Mouse (Mus musculus) adrenal gland, postnatal 4 days (tissue): ENCODE measurements around the gene Kcnj11. TPM values are rescaled to one million over a fixed set of nuclear protein-coding genes. Genes with fewer than 3 reads are reported as not detected.

Source experiments
- DNase-seq, 2 experiments: peaks; one replicate each; pipeline ENCODE4 v3.0.0; 2021 to 2022; ENCODE audit warnings: low spot score in 2 of 2, mixed read lengths in 2 of 2
- total RNA-seq, 2 experiments: library from RNA; stranded (reverse); gene quantifications; 2 replicates each; pipeline ENCODE4 v1.2.3; 2021

The Kcnj11 gene
- total RNA-seq, 2 experiments from 2014 or later, result 2.3 to 2.8 TPM

DNA sequence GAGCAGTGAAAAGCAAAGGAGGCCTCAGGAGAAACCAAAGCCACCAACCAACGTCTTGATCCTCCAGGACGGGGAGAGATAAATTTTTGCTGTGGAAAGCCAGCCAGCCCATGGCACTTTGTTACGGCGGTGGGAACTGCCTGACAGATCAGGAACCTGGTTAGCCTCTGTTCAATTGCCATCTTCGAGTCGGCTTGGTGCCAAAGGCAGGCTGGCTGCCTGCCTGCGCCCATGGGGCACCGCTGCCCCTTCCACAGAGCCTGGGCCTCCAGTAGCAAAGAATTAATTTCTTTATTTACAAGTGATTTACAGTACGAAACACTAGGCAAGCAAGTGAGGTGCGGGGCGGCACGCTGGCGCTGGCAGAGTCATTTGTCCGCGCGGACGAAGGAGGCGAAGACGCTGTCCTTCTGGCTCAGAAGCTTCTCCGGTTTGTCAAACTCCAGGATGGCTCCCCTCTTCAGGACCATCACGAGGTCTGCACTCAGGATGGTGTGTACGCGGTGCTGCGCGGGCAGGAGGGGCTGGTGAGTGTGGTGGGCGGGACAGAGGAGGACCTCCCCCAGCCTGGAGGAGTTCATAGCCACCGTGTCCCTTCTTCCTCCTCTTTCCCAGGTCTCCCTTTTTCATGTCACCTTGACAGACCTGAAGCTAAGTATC lies 3.8 kb upstream of the Kcnj11 start:
- no peak for DNase-seq

DNA sequence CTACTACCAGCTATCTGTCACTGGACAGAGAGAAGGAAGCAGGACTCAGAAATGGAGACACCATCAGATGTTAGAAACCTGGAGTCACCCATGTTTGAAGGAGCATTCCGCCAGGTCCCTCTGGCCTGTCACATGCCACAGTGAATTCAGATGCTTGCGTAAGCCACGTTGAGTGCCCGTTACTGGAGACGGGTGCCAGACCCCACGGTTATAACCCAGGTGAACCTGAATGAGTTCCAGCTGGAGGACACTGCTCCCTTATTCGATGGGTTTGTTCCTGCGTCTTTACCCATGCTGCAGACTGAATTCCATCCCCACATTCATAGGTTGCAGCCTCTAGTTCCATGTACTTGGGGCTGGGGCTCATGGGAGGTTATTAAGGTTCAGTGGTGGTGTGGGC lies 3.2 kb upstream of the Kcnj11 start:
- DNase-seq, result no peak

DNA sequence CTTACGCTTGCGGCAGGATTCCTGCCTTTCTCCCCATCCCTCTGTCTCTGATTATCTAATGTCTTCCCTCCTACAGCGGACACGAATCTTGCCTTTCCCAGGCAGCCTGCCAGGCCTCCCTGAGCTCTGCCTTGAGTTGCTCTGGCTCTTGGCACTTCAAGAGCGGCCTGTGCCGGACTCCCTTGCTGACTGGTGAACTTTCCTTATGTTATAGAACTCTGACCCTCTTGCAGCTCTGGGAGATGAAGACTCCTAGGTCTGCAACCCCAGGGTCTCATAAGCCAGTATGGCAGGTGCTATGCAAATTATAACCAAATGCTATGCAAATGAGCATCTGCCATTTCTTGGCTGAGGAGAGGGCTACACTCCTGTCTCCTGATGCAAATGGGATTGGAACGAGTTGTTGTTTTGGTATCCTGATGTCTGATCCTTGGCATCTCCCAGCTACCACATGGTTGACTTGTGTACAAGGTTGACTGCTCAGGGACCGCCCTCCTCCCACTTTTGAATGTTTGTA lies 2.6 kb upstream of the Kcnj11 start:
- no peak for DNase-seq

DNA sequence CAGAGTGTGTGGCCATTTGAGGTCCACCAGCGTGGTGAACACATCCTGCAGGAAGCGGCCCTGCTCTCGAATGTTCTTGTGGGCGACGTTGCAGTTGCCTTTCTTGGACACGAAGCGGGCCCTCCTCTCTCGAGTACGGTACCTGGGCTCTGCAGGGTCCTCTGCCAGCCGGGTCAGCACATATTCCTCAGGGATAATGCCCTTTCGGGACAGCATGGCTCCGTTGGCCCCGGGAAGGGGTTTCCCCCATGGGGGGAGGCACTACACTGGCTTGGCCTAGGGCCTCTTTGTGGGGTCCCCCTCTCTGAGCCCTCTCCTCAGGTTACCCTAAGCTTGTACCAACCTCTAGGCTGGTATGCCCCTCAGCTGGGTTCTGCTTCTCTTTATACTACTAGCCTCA lies 882 bp downstream of the Kcnj11 start:
- DNase-seq, result no peak

DNA sequence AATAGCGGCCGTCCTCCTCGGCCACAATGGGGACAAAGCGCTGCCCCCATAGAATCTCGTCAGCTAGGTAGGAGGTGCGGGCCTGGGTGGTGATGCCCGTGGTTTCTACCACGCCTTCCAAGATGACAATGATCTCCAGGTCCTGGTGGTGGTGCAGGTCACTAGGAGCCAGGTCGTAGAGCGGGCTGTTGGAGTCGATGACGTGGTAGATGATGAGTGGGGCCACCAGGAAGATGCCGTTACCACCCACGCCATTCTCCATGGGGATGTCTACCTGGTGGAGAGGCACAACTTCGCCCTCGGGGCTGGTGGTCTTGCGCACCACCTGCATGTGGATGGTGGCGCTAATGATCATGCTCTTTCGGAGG lies 1.7 kb downstream of the Kcnj11 start:
- DNase-seq, result no peak

DNA sequence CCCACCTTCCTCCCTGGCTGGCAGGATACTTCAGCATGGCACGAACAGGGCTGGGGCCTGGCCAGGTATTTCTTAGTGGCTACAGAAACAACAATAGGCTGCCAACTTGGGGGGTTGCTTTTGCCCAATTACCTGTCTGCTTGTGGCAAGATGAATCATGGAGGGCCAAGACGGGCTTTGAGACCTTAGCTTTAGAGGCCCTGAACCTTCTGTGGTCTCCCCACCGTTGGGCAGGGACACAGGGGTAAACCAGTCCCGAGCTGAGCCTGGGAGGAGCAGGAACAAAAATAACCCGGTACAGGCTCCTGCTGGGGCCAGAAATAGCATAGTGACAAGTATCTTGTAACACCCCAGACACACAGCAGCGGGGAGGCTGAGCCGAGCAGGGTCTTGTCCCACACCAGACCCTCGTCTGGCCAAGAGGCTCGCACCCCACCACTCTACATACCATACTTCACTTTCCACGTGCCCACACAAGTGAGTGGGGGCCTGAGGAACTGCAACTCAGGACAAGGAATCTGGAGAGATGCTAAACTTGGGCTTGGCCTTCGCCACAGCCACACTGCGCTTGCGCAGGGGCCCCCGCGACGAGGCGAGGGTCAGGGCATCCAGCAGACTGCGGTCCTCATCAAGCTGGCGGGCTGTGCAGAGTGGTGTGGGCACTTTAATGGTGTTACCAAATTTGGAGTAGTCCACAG lies 2.2 kb downstream of the Kcnj11 start:
- no peak for DNase-seq

DNA sequence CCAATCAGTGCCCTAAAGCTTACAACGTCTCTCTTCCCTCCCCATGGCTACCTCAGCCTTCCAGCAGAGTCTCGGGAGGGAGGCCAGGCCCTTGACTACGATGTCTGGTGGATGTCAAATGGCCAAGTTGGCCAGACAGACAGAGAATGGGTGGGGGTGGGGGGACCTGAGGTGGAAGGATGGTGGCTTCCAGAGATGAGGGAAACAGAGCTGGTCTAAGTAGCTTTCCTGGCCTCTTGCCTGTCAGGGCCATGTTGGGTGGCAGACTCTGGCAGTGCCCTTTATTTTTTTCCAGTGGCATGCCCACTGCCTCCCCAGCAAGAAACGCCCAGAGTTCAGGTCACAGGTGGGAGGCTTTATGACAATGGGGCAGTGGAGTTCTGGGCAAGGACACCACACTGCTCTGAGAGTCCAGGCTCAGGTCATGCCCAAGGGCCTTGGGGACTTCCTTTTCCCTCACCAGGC lies 3.2 kb downstream of the Kcnj11 start:
- no peak for DNase-seq

DNA sequence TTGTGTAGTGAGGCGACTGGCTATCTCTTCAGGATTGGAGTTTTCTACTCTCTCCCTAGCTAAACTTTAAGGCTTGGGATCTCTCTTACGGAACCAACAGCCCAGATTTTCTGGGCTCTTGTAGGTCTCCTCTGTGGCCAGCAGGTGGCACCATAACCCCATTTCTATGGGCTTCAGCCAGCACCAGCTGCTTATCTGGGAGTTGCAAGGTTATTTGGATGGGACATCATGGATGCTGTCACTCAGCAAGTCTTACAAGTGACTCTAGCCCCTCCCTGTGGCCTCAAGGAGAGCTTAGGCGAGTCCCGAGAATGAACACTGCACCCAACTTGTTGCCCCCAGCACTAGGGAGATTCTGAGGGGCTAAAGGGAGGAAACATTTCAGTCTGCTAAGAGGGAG lies 4.4 kb downstream of the Kcnj11 start:
- peak; percentile 21 to 39 for DNase-seq

DNA sequence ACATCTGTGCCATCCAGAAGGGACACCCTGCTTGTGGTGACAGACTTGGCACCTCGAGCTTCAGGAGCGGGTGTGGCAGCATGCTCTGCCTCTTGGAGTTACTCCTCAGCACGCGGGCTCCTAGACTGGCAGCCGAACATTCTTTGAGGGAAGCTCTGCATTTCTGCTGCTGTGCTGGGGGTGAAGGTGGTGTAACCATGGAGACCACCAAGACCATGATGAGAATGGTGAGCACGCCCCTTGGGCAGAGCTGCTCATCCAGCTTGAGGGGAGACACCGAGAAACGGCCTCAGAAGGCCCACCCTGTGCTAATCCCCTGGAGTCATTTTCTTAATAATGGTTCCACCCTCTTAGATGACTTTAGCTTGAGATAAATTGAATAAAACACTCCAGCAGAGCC lies 7.8 kb downstream of the Kcnj11 start:
- no peak for DNase-seq

DNA sequence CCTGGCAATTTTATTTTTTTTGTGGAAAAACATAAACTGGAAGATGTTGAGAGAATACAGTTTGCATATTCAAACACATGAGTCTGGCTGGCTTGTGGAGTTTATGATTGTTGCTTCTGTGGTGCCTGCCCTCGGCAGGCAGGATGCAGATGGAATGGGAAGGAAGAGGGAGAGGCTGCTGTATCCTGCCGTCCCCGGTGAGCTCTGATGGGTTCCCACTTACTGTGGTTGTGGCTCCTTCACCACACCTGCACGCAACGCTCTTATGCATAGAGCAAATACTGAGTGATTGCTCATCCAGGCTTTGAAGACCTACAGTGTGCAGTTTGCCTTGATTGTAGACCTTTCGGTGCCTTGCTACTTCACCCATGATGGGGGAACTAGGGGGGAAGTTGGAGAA lies 12.3 kb downstream of the Kcnj11 start:
- DNase-seq, result no peak

DNA sequence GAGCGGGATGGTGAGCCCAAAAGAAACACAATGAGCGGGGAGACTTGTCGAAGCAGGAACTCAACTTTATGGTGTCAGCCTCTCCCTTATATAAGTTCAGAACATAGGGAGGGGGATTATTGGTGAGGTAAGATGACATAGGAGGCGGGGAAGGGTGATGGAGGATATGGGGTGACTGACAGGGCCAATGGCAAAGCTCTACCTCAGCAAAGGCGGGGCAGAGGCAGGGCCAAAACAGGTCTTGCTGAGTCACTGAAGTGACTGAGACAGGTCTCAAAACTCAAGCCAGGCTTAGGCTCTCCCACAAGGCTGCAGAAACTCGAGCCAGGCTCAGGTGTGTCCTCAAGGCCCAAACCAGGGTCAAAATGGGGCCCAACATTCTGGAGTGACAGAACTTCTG lies 14.2 kb downstream of the Kcnj11 start:
- no peak for DNase-seq

DNA sequence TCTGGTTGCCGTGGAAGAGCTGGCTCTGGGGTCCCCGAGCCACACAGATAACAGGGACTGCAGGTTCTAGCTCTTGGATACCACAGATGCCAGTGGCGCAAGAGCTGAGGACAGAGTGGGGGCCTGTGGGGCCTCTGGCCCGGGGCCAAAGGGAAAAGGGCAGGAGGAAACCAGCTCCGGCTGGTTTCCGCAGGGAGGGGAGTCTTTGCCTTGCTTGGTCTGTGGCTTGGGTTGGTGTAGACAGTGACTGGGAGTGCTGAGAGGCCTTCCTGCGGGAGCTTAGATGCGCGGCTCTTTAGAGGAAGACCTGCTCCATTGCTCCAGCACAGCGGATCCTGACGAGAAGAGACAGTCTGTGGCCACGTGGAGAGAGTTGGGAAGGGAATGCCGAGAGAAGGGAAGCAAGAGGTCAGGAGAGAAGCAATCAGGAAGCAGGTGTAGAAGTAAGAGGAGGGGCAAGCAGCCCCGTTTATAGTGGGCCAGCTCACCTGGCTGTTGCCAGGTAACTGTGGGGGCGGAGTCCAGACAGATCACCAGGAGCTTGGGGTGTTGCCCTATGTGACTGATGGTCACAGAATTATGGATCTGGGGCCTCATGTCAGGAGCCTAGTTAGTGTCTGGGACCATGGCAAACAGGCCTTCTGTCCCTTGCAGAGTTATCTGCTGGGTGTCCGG lies 15.6 kb downstream of the Kcnj11 start:
- DNase-seq, result no peak

DNA sequence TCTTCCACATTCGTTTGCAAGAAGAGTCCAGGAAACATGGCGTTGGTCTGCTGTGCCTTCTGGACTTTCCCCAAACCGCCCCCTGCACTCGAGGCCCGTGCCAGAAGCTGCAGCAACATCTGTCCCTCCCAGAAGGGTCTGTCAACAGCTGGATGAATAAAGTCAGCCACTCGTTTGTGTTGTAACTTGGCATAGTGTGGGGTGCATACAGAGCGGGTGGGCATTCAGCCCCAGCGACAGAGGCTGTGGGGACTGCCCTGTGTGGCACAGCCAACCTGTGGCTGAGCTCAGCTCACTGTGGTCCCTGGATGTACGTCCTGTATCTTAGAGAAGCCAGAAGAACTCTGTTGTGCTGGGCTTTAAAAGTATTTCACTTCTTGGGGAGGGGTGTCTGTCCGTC lies 16.5 kb downstream of the Kcnj11 start:
- no peak for DNase-seq

DNA sequence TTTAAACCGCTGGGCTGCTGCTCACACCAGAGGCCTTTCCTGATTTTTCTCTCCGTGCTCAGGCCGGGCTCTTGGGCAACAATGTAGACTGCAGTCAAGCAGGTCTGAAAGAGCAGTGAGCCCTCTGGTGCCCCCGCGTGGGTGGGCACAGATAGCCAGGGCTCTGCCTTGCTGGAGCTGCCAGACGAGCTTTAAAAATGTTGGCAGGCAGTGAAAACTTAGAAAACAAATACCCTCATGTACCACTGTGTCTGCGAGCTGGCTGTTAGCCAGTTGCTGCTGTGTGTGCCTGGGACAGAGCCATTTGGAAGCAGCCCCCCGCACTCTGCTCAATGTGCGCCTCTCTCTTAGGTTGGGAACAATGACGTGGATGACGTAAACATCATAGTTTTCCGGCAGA lies 22.9 kb downstream of the Kcnj11 start:
- DNase-seq, result no peak

DNA sequence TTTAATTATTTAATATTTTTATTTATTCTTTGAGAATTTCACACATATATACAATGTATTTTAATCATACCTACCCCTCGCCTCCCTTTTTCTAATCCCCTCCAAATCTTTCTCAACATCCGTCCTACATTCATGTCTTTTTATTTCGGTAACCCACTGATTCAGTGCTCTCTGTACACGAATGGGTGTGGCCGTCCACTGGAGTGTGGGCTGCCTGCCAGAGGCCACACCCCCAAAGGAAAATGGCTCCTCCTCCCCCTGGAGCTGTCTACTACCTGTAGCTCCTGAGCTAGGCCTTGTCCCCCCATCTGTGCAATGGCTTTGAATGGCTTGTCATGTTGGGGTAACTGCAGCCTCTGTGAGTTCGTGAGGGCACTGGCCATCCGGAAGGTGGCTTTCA lies 23.7 kb downstream of the Kcnj11 start:
- no peak for DNase-seq

DNA sequence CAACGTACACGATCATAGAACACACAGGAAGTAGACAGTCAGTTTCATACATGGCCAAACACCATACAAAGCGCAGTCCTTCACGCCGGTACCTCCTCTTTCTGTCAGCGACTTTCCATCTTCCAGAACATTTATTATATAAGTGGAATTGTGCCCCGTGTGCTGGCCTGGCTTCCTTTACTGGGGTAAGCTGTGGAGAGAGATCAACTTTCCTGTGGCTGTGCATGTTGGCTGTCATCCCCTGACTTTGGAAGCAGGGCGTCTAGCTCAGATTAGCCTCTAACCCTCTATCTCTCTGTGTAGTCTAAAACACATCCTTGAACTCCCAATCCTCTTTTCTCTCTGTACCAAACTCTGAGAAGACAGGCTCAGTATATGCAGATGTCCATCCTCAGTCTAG lies 31.7 kb downstream of the Kcnj11 start:
- DNase-seq, result no peak

DNA sequence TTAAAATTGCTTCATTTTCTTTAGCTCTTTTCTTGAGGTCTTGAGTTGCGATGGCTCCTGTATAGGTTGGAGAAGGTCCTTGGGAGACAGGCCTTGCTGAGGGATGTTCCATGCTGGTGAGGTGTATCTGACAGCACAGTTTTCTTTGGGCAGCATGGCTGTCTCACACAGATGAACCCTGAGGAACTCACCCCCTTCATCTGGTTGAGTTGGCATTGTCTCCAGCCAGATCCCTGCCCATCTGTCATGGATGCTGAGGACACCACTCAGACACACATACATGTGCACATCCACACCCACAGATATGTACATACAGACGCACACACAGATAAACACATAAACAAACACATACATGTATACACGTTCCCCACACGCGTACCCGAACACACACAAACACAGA lies 37.3 kb downstream of the Kcnj11 start:
- DNase-seq, result no peak

DNA sequence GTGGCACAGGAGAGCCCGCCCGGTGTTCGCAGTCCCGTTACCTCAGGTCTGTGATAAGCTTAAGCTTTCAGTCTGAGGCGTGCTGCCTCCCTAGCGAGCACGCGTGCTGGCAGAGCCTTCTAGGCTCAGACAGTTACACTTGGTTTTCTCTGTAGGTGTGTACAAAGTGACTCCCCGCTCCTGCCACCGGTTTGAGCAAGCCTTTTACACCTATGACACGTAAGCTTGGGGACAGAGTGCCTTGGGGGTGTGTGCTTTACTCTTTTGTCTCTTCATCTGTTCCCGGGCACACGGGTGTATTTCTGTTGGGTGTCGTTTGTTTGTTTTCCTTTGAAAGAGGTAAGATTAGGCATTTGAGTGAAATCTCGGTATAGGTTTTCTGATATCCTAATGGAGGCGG lies 39.0 kb downstream of the Kcnj11 start:
- no peak for DNase-seq

DNA sequence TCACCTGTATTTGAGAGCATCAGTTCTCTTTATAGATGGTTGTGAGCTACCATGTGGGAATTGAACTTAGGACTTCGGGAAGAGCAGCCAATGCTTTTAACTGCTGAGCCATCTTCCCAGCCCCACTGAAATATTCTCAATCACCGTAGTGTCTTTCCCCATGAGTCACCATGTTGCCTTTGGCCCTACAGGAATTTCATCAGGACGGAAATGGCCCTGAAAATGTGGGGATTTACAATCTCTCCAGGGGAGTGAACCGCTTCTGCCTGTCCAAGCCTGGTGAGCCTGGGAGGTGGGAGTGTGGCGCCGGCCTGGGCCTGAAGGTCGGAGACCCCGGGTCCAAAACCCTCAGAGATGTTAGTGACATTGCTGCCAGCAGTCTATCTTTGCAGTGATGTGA lies 39.9 kb downstream of the Kcnj11 start:
- DNase-seq, result no peak

DNA sequence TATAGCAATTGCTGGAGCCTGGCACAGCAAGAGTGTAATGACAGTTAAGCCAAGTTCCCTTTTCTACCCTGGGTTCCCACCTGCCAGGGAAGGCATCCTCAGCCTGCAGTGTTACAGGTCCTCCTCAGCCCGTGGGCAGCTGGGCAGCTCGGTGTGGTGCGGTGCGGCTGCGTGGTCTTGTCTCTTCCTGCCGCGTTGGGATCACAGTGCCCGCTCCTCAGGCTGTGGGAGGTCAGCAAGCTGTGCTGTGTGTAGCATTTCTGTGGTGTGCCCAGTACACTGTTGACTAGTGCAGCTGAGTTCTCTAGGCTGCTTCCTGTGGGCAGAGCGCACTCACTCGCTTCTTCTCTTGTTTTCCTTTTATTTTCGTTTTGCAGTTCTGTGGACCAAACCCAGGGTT lies 41.7 kb downstream of the Kcnj11 start:
- DNase-seq, result no peak

DNA sequence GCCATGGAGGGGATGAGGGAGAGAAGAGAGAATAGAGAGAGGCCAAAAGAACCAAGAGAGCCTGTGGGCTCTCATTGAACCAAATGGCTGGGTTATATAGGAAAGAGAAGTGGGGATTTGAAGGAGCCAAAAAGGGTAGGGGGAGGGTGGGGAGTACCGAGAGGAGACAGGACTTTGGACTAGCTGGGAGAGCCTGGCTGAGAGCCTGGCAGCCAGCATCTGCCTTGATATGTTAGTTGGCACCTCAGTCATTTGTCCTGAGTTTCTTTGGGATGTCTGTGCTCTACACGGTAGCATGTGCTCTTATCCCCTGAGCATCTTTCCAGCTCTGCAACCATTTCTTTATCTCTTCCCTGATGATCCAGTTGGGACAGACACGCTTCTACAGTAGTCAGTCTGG lies 47.0 kb downstream of the Kcnj11 start:
- DNase-seq, result no peak

DNA sequence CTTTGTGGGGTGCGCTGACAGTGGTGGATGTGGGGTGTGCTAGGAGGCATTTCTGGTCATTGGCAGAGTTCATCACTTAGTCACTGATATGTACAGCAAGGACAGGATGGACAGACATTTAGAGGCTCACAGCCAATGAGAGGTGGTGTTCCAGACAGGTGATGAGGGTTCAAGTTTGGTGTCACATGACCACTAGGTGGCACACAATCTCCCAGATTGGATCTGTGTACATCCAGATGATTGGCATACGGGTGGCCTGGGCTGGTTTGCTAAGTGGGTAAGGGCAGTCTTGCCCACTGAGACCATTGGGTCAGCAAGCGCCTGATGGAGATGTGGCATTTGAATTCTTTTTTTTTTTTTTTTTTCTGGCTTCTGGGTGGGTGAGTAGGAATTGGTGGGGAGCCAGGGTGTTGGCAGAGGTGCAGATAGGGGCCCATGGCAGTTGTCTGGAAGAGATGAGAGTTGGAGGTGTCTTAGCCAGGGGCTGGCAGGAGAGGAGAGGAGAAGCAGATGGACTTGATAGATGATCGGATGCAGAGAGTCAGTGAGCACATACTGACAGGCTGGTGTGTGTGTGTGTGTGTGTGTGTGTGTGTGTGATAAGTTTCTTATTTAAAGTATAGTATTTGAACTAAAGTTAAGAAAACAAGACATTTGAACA lies 48.3 kb downstream of the Kcnj11 start:
- no peak for DNase-seq
